In the genomic region with DNA sequence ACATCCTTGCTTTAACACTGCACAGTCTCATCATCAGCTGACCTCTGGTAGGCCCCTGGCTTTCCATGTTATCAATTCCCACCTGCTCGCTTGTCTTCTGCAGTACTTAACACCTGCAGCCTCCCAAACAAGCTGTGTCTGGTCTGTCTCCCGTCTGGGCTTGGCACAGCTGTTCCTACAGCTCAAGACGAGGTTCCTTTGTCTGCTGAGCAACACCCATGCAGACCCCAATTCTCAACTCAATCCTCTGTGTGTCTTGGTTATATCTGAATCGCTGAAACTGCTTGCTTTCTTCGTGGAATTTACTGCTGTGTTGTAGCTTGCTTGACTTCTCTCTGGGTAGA, we compare ENCODE assay signal across 18 mouse cellular contexts. TPM values are rescaled to one million over a fixed set of nuclear protein-coding genes. Genes with fewer than 3 reads are reported as not detected.
DNase-seq lines count a peak whose midpoint lies in the region; ATAC-seq and TF ChIP-seq lines count a peak whose summit lies in the region.
"Had no signal": no experiment of that assay in that cellular context is flagged by ENCODE, and none has a peak within 500 bp of the region (broad histone marks: within the 10 kb centered on the region; RNA-seq: fewer than 3 reads in every experiment).

No protein-coding gene starts in this region.

- H3K4me2 ChIP-seq in midbrain, embryonic 13.5 days (replicated peaks), result no peak overlapping the region
- H3K4me2 ChIP-seq in midbrain, postnatal 0 days (ENCODE audit: low read depth, low read length, poor library complexity, severe bottlenecking), result no peak overlapping the region
- no peak overlapping the region; the same call in 1 of the 2 replicates for H3K4me2 ChIP-seq in hindbrain, embryonic 12.5 days (replicated peaks)
- no peak overlapping the region for H3K4me2 ChIP-seq in limb, embryonic 14.5 days (replicated peaks; ENCODE audit: low read depth, low read length, severe bottlenecking)
- no peak overlapping the region for H3K4me2 ChIP-seq in stomach, postnatal 0 days (replicated peaks; ENCODE audit: low read depth)
- H3K4me2 ChIP-seq: liver, embryonic 12.5 days; lung, embryonic 15.5 days had no signal

- no peak for TF ChIP-seq CTCF in midbrain, postnatal 0 days (IDR thresholded peaks at IDR 0.05)
- TF ChIP-seq CTCF in stomach, postnatal 0 days (IDR thresholded peaks at IDR 0.05; ENCODE audit: low read depth), result no peak

- no peaks in the 10 kb centered on the region for H3K27me3 ChIP-seq in midbrain, embryonic 13.5 days
- no peaks in the 10 kb centered on the region for H3K27me3 ChIP-seq in midbrain, postnatal 0 days (ENCODE audit: insufficient read depth, low read length)
- H3K27me3 ChIP-seq in hindbrain, embryonic 12.5 days, result no peaks in the 10 kb centered on the region
- no peaks in the 10 kb centered on the region for H3K27me3 ChIP-seq in limb, embryonic 14.5 days (ENCODE audit: control insufficient read depth, insufficient read depth, low read length)
- H3K27me3 ChIP-seq in stomach, postnatal 0 days (ENCODE audit: control insufficient read depth, insufficient read depth, low read length), result no peaks in the 10 kb centered on the region
- H3K27me3 ChIP-seq: liver, embryonic 12.5 days; lung, embryonic 15.5 days had no signal

- DNase-seq in midbrain, postnatal 0 days (ENCODE audit: low spot score), result no peak
- no peak for DNase-seq in limb, embryonic 14.5 days (ENCODE audit: low spot score)
- no peak for DNase-seq in stomach, postnatal 0 days (ENCODE audit: low spot score)
- no peak for DNase-seq in adrenal gland, adult 18-20 months (ENCODE audit: low spot score in 2 of 2)
- DNase-seq in thymus, postnatal 10 days (ENCODE audit: low spot score in 2 of 2), result no peak
- DNase-seq: cerebellum, adult 9-11 months; gastrocnemius, postnatal 14 days; thymus, postnatal 25 days had no signal

- TF ChIP-seq POLR2A in limb, embryonic 14.5 days (IDR thresholded peaks at IDR 0.05; ENCODE audit: borderline replicate concordance, extremely low read depth, insufficient read depth, insufficient read length), result no peak

- no peaks in the 10 kb centered on the region for H3K9me3 ChIP-seq in midbrain, embryonic 13.5 days
- H3K9me3 ChIP-seq in midbrain, postnatal 0 days (ENCODE audit: low read length), result no peaks in the 10 kb centered on the region
- no peaks in the 10 kb centered on the region for H3K9me3 ChIP-seq in hindbrain, embryonic 12.5 days (replicated peaks)
- H3K9me3 ChIP-seq in limb, embryonic 14.5 days (ENCODE audit: control insufficient read depth, low read length), result no peaks in the 10 kb centered on the region
- H3K9me3 ChIP-seq in stomach, postnatal 0 days (ENCODE audit: control insufficient read depth, low read length), result no peaks in the 10 kb centered on the region
- H3K9me3 ChIP-seq: liver, embryonic 12.5 days; lung, embryonic 15.5 days had no signal

- no peak for TF ChIP-seq EP300 in stomach, postnatal 0 days (optimal IDR thresholded peaks at IDR 0.05)

- H3K4me1 ChIP-seq in midbrain, embryonic 13.5 days (replicated peaks), result 0 out of 2 replicates have a peak, but pooled peaks cover 4% of the 10 kb centered on the region
- H3K4me1 ChIP-seq in midbrain, postnatal 0 days (ENCODE audit: insufficient read depth, low read length), result no peaks in the 10 kb centered on the region
- H3K4me1 ChIP-seq in hindbrain, embryonic 12.5 days, result peaks cover 14% of the 10 kb centered on the region
- H3K4me1 ChIP-seq in limb, embryonic 14.5 days (ENCODE audit: control insufficient read depth, insufficient read depth, low read length), result peaks cover 13% of the 10 kb centered on the region; the same call in 1 of the 2 replicates
- H3K4me1 ChIP-seq in stomach, postnatal 0 days (replicated peaks; ENCODE audit: control insufficient read depth, insufficient read depth), result no peaks in the 10 kb centered on the region
- H3K4me1 ChIP-seq: liver, embryonic 12.5 days; lung, embryonic 15.5 days had no signal

- no peak overlapping the region for H3K4me3 ChIP-seq in midbrain, embryonic 13.5 days (replicated peaks)
- no peak overlapping the region for H3K4me3 ChIP-seq in midbrain, postnatal 0 days (ENCODE audit: low read depth, low read length)
- H3K4me3 ChIP-seq in hindbrain, embryonic 12.5 days, result no peak overlapping the region
- H3K4me3 ChIP-seq in limb, embryonic 14.5 days (replicated peaks; ENCODE audit: low read length), result no peak overlapping the region
- H3K4me3 ChIP-seq in stomach, postnatal 0 days (ENCODE audit: low read depth, low read length), result no peak overlapping the region
- H3K4me3 ChIP-seq: liver, embryonic 12.5 days; lung, embryonic 15.5 days had no signal

- peak overlapping the region; percentile 62 for H3K27ac ChIP-seq in midbrain, embryonic 13.5 days
- H3K27ac ChIP-seq in midbrain, postnatal 0 days (ENCODE audit: low read depth, low read length), result no peak overlapping the region
- peak overlapping the region; percentile 42 for H3K27ac ChIP-seq in hindbrain, embryonic 12.5 days
- H3K27ac ChIP-seq in limb, embryonic 14.5 days (replicated peaks; ENCODE audit: low read depth, low read length), result no peak overlapping the region
- no peak overlapping the region for H3K27ac ChIP-seq in stomach, postnatal 0 days (replicated peaks)
- H3K27ac ChIP-seq: liver, embryonic 12.5 days; lung, embryonic 15.5 days had no signal

- WGBS in midbrain, embryonic 13.5 days, result 60% methylated on average over 5 of the region's 5 CpGs
- 69% methylated on average over 5 of the region's 5 CpGs for WGBS in midbrain, postnatal 0 days
- 60% methylated on average over 5 of the region's 5 CpGs for WGBS in hindbrain, embryonic 12.5 days
- 51% methylated on average over 5 of the region's 5 CpGs for WGBS in limb, embryonic 14.5 days
- 65% methylated on average over 5 of the region's 5 CpGs for WGBS in stomach, postnatal 0 days

- no peaks in the 10 kb centered on the region for H3K36me3 ChIP-seq in midbrain, embryonic 13.5 days
- H3K36me3 ChIP-seq in midbrain, postnatal 0 days (ENCODE audit: insufficient read depth, low read length), result no peaks in the 10 kb centered on the region
- H3K36me3 ChIP-seq in hindbrain, embryonic 12.5 days, result no peaks in the 10 kb centered on the region
- no peaks in the 10 kb centered on the region for H3K36me3 ChIP-seq in limb, embryonic 14.5 days (ENCODE audit: control insufficient read depth, insufficient read depth, low read length)
- H3K36me3 ChIP-seq in stomach, postnatal 0 days (ENCODE audit: control insufficient read depth, insufficient read depth, low read length), result no peaks in the 10 kb centered on the region
- H3K36me3 ChIP-seq: liver, embryonic 12.5 days; lung, embryonic 15.5 days had no signal

- no peak for ATAC-seq in midbrain, embryonic 13.5 days
- no peak; the same call in 1 of the 2 replicates for ATAC-seq in midbrain, postnatal 0 days (ENCODE audit: low FRiP score)
- peak; percentile 74; the same call in 1 of the 2 replicates for ATAC-seq in hindbrain, embryonic 12.5 days (ENCODE audit: low FRiP score)
- peak; percentile 53; the same call in 1 of the 2 replicates for ATAC-seq in limb, embryonic 14.5 days (ENCODE audit: low FRiP score, low read depth)
- 0 out of 2 replicates have a peak, but pooled peaks have one; percentile 29 for ATAC-seq in stomach, postnatal 0 days (ENCODE audit: low FRiP score, low TSS enrichment)
- ATAC-seq: liver, embryonic 12.5 days had no signal

- no peak overlapping the region for H3K9ac ChIP-seq in midbrain, embryonic 13.5 days (replicated peaks)
- no peak overlapping the region for H3K9ac ChIP-seq in midbrain, postnatal 0 days (replicated peaks; ENCODE audit: low read length, poor library complexity, severe bottlenecking)
- H3K9ac ChIP-seq in hindbrain, embryonic 12.5 days, result no peak overlapping the region
- no peak overlapping the region for H3K9ac ChIP-seq in limb, embryonic 14.5 days (ENCODE audit: low read depth, low read length, severe bottlenecking)
- no peak overlapping the region for H3K9ac ChIP-seq in stomach, postnatal 0 days (ENCODE audit: low read length)
- H3K9ac ChIP-seq: liver, embryonic 12.5 days; lung, embryonic 15.5 days had no signal

RNA-seq across cellular contexts. Expression of a gene that starts 34.2 kb away (rescaled TPM):
- not detected in 2 replicates for polyA plus RNA-seq in midbrain, embryonic 13.5 days (2015; fragmentation: Nextera tagmentation; extraction: Ambion mirVana)
- total RNA-seq in midbrain, postnatal 0 days (2014; rRNA removed), result not detected in 2 replicates
- polyA plus RNA-seq in midbrain, postnatal 0 days (2015; fragmentation: Nextera tagmentation; extraction: Ambion mirVana), result not detected in 2 replicates
- polyA plus RNA-seq in hindbrain, embryonic 12.5 days (2016; fragmentation: Nextera tagmentation; extraction: Ambion mirVana), result not detected in 2 replicates
- not detected in 2 replicates for polyA plus RNA-seq in limb, embryonic 14.5 days (2012; rRNA removed)
- not detected in 2 replicates for polyA plus RNA-seq in limb, embryonic 14.5 days (2014; fragmentation: Nextera tagmentation; extraction: Ambion mirVana)
- 0.04 and 0.05 TPM in 2 replicates for polyA plus RNA-seq in stomach, postnatal 0 days (2015; fragmentation: Nextera tagmentation; extraction: Ambion mirVana)
- total RNA-seq in adrenal gland, adult 18-20 months (2021), result under 1 TPM in 1 of 2 experiments, not detected in 1; 0.50 TPM
- total RNA-seq: ES-E14; gastrocnemius, postnatal 14 days; layer of hippocampus, postnatal 25 days; left cerebral cortex, postnatal 25 days; megakaryocyte progenitor cell, adult 5-6 weeks had no signal
- polyA plus RNA-seq: heart, postnatal 0 days; lung, embryonic 15.5 days; spleen, adult 2 months had no signal

Comparison
In these comparisons a context has a peak if more than half of its experiments do, and no peak if none do; other contexts are left out.
1. H3K27ac ChIP-seq: peak in midbrain, embryonic 13.5 days (single experiment) and hindbrain, embryonic 12.5 days (single experiment); none in midbrain, postnatal 0 days (single experiment), limb, embryonic 14.5 days (single experiment) and stomach, postnatal 0 days (single experiment).
2. ATAC-seq: peak in hindbrain, embryonic 12.5 days (single experiment), limb, embryonic 14.5 days (single experiment) and stomach, postnatal 0 days (single experiment); none in midbrain, embryonic 13.5 days (single experiment) and midbrain, postnatal 0 days (single experiment).